ENCODE assay signal across 9 mouse cellular contexts in genomic region chr6:124840241-124841167, GRCm38 (mm10). TPM values are rescaled to one million over a fixed set of nuclear protein-coding genes. Genes with fewer than 3 reads are reported as not detected.
DNase-seq lines count a peak whose midpoint lies in the region; ATAC-seq and TF ChIP-seq lines count a peak whose summit lies in the region.
"Had no signal": no experiment of that assay in that cellular context is flagged by ENCODE, and none has a peak within 500 bp of the region (broad histone marks: within the 10 kb centered on the region; RNA-seq: fewer than 3 reads in every experiment).

Gene Gnb3 (minus strand): TSS chr6:124840275.

- ATAC-seq in lung, embryonic 14.5 days (ENCODE audit: insufficient read depth): 0 out of 2 replicates have a peak, but pooled peaks have one; percentile 6
- ATAC-seq in granulocyte monocyte progenitor cell, adult 5-6 weeks (replicated peaks; ENCODE audit: poor library complexity, severe bottlenecking): peak; percentile 74
- no peak; the same call in 1 of the 2 replicates for ATAC-seq in limb, embryonic 12.5 days (ENCODE audit: insufficient number of reproducible peaks, insufficient read depth, low FRiP score, low TSS enrichment, low read depth)
- ATAC-seq in stomach, postnatal 0 days (ENCODE audit: low FRiP score, low TSS enrichment): no peak

- peak within 1 kb of the TSS; percentile 8; the same call in 1 of the 2 replicates for H3K9ac ChIP-seq in lung, embryonic 14.5 days
- peak within 1 kb of the TSS; percentile 40 for H3K9ac ChIP-seq in limb, embryonic 12.5 days (replicated peaks)
- H3K9ac ChIP-seq in stomach, postnatal 0 days (ENCODE audit: low read length): peak within 1 kb of the TSS; percentile 18; the same call in 1 of the 2 replicates
- H3K9ac ChIP-seq: liver, embryonic 14.5 days had no signal

- TF ChIP-seq CTCF in lung, embryonic 14.5 days (IDR thresholded peaks at IDR 0.05; ENCODE audit: low read depth): no peak
- no peak for TF ChIP-seq CTCF in lung, adult 2 months (IDR thresholded peaks at IDR 0.05; ENCODE audit: insufficient read depth, low read length)
- TF ChIP-seq CTCF in stomach, postnatal 0 days (IDR thresholded peaks at IDR 0.05; ENCODE audit: low read depth): no peak

- H3K9me3 ChIP-seq in lung, embryonic 14.5 days (ENCODE audit: low read depth, low read length): no peaks in the 10 kb centered on the region
- no peaks in the 10 kb centered on the region for H3K9me3 ChIP-seq in limb, embryonic 12.5 days
- no peaks in the 10 kb centered on the region for H3K9me3 ChIP-seq in stomach, postnatal 0 days (ENCODE audit: control insufficient read depth, low read length)

- H3K27ac ChIP-seq in lung, embryonic 14.5 days (ENCODE audit: low read depth): no peak within 1 kb of the TSS
- H3K27ac ChIP-seq in limb, embryonic 12.5 days: 0 out of 2 replicates have a peak within 1 kb of the TSS, but pooled peaks have one; percentile 8
- no peak within 1 kb of the TSS for H3K27ac ChIP-seq in stomach, postnatal 0 days (replicated peaks)
- H3K27ac ChIP-seq: liver, embryonic 14.5 days had no signal

- no peaks in the 10 kb centered on the region for H3K27me3 ChIP-seq in lung, embryonic 14.5 days (ENCODE audit: insufficient read depth, low read length)
- no peaks in the 10 kb centered on the region for H3K27me3 ChIP-seq in limb, embryonic 12.5 days
- H3K27me3 ChIP-seq in stomach, postnatal 0 days (ENCODE audit: control insufficient read depth, insufficient read depth, low read length): no peaks in the 10 kb centered on the region

- no peak for DNase-seq in lung, embryonic 14.5 days
- no peak for DNase-seq in lung, adult 2 months
- no peak for DNase-seq in stomach, postnatal 0 days (ENCODE audit: low spot score)
- no peak for DNase-seq in layer of hippocampus, adult 8-10 months (ENCODE audit: low spot score in 2 of 2)
- DNase-seq in testis, postnatal 10 days (ENCODE audit: low spot score): no peak
- DNase-seq in kidney, postnatal 4 days: no peak

- H3K4me3 ChIP-seq in lung, embryonic 14.5 days (ENCODE audit: low read depth, low read length): no peak within 1 kb of the TSS
- H3K4me3 ChIP-seq in lung, adult 2 months (replicated peaks; ENCODE audit: extremely low read depth, low read depth, low read length): no peak within 1 kb of the TSS
- no peak within 1 kb of the TSS for H3K4me3 ChIP-seq in limb, embryonic 12.5 days (replicated peaks)
- H3K4me3 ChIP-seq in stomach, postnatal 0 days (ENCODE audit: low read depth, low read length): no peak within 1 kb of the TSS

- peaks cover 8% of the 10 kb centered on the region; the same call in 1 of the 2 replicates for H3K36me3 ChIP-seq in lung, embryonic 14.5 days (ENCODE audit: insufficient read depth)
- peaks cover 48% of the 10 kb centered on the region for H3K36me3 ChIP-seq in limb, embryonic 12.5 days
- H3K36me3 ChIP-seq in stomach, postnatal 0 days (ENCODE audit: control insufficient read depth, insufficient read depth, low read length): peaks cover 2% of the 10 kb centered on the region; the same call in 1 of the 2 replicates

- no peak within 1 kb of the TSS for H3K4me2 ChIP-seq in lung, embryonic 14.5 days
- peak within 1 kb of the TSS; percentile 32; the same call in 1 of the 2 replicates for H3K4me2 ChIP-seq in limb, embryonic 12.5 days
- no peak within 1 kb of the TSS for H3K4me2 ChIP-seq in stomach, postnatal 0 days (replicated peaks; ENCODE audit: low read depth)

- TF ChIP-seq EP300 in stomach, postnatal 0 days (optimal IDR thresholded peaks at IDR 0.05): no peak

- WGBS in lung, embryonic 14.5 days: 23% methylated on average over 15 of the region's 15 CpGs
- 40% methylated on average over 15 of the region's 15 CpGs for WGBS in lung, adult 2 months
- WGBS in limb, embryonic 12.5 days: 30% methylated on average over 15 of the region's 15 CpGs
- 30% methylated on average over 15 of the region's 15 CpGs for WGBS in stomach, postnatal 0 days

- 0 out of 2 replicates have a peak, but pooled peaks cover 9% of the 10 kb centered on the region for H3K4me1 ChIP-seq in lung, embryonic 14.5 days (ENCODE audit: insufficient read depth)
- H3K4me1 ChIP-seq in lung, adult 2 months (ENCODE audit: control insufficient read depth, insufficient read depth, low read length): no peaks in the 10 kb centered on the region
- peaks cover 37% of the 10 kb centered on the region for H3K4me1 ChIP-seq in limb, embryonic 12.5 days (replicated peaks)
- H3K4me1 ChIP-seq in stomach, postnatal 0 days (replicated peaks; ENCODE audit: control insufficient read depth, insufficient read depth): 0 out of 2 replicates have a peak, but pooled peaks cover 4% of the 10 kb centered on the region

- no peak for TF ChIP-seq POLR2A in lung, adult 2 months (IDR thresholded peaks at IDR 0.05; ENCODE audit: borderline replicate concordance, extremely low read depth, low read depth, low read length)

RNA-seq across cellular contexts. Expression of gene Gnb3, which starts in this region (rescaled TPM):
- polyA plus RNA-seq in lung, embryonic 14.5 days (2014; fragmentation: Nextera tagmentation; extraction: Ambion mirVana): 0.24 and 0.68 TPM in 2 replicates
- polyA plus RNA-seq in lung, adult 2 months (2012; rRNA removed): 0.31 and 0.36 TPM in 2 replicates
- total RNA-seq in granulocyte monocyte progenitor cell, adult 5-6 weeks (2014; fragmentation: Nextera tagmentation): not detected in 2 replicates
- not detected in 2 replicates for total RNA-seq in granulocyte monocyte progenitor cell, adult 5-6 weeks (2017)
- polyA plus RNA-seq in limb, embryonic 12.5 days (2016; fragmentation: Nextera tagmentation; extraction: Ambion mirVana): 0.81 and 1.0 TPM in 2 replicates
- polyA plus RNA-seq in stomach, postnatal 0 days (2015; fragmentation: Nextera tagmentation; extraction: Ambion mirVana): 0.53 and 0.98 TPM in 2 replicates
- total RNA-seq in layer of hippocampus, adult 8-10 months (2022): under 1 TPM in 2 of 4 experiments, not detected in 2; 0.36 to 0.96 TPM

Comparison
In these comparisons a context has a peak if more than half of its experiments do, and no peak if none do; other contexts are left out.
1. Peak in ATAC-seq and H3K9ac ChIP-seq in lung, embryonic 14.5 days; RNA of the gene not detected or under 1 TPM.
2. Peak in ATAC-seq in granulocyte monocyte progenitor cell, adult 5-6 weeks; RNA of the gene not detected or under 1 TPM.